Mouse (Mus musculus): ENCODE data around the gene Sparc.

The Sparc gene

DNA sequence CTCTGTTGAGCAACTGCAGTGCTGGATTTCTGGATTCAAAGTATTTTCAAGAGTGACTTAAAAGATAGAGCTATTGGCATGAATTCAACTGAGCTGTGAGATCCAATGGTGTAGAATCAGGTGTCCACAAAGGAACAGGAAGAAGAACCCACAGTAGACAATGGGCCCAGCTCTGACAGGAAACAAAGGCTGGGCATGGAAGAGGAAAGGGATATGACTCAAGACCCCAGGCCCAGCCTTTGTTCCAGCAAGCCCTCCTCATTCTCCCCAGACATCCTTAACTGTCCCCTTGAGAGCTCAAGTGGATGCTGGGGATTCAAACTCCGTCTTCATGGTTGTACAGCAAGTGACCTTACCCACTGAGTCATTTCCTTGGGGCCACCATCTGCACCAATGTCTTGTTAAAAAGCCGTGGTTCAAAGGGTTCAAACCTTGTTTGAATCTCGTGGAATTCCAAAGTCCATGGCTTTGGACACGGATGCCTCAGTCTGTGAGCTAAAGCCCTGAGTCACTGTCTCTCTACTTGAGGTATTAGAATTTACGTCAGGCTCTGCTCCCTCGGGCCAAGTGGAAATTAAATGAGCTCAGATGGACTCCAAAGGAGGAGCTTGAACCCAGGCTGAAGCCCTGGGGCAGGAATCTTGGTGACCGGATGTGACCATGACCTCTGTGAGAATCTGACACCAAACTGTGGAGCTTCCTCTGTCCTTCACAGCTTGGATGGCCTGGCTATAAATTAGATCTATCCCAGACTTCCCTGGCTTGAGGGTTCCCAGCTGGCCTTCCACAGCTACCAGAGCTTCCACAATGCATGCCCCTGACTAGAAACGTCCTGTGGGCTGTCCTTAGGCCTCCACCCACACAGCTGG lies 17.1 kb downstream of the Sparc start:
- no peak for DNase-seq (ENCODE audit: low read depth)

GRCm38 (mm10) chr11:55404659-55405457 lies 18.1 kb downstream of the Sparc start:
- no peak for DNase-seq (ENCODE audit: low read depth)

DNA sequence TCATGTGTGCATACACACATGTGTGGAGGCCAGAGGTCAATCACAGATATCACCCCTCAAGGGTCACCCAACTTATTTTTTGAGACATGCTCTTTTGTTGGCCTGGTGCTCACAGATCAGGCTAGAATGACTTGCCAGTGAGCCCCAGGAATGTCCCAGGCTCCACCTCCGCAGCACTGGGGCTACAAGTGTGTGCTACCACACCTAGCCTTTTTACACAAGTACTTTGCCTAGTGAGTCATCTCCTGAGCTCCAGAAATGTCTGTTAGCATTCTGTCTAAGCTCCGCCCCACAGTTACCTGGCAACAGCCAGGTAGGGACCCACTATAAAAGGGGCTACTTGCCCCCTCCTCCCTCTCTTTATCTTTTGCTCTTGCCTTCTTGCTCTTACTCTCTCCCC lies 22.1 kb downstream of the Sparc start:
- DNase-seq (ENCODE audit: low read depth): no peak

DNA sequence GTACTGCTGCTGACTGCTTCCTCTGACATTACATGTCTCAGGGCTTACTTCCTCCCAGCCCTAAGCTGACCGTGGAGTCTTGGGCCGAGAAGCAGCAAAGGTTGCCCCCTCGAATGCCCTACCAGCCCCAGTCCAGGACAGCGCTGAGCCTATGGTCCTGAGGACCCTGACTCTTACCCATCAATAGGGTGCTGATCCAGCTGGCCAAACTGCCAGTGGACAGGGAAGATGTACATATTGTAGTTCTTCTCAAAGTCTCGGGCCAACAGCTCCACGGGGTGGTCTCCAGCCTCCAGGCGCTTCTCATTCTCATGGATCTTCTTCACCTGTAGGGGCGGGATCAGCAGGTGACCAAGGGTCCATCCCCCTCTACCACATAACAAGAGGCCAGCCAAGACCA lies 24.6 kb downstream of the Sparc start:
- DNase-seq (ENCODE audit: low read depth): no peak

GRCm38 (mm10) chr11:55397441-55397840 lies 25.5 kb downstream of the Sparc start:
- DNase-seq (ENCODE audit: low read depth): no peak

GRCm38 (mm10) chr11:55397036-55397435 lies 25.9 kb downstream of the Sparc start:
- no peak for DNase-seq (ENCODE audit: low read depth)

- DNase-seq (ENCODE audit: low read depth): no peak
These were observed 27.8 kb downstream of the Sparc start for GRCm38 (mm10) chr11:55395073-55395642.

GRCm38 (mm10) chr11:55394592-55394991 lies 28.4 kb downstream of the Sparc start:
- no peak for DNase-seq (ENCODE audit: low read depth)

DNA sequence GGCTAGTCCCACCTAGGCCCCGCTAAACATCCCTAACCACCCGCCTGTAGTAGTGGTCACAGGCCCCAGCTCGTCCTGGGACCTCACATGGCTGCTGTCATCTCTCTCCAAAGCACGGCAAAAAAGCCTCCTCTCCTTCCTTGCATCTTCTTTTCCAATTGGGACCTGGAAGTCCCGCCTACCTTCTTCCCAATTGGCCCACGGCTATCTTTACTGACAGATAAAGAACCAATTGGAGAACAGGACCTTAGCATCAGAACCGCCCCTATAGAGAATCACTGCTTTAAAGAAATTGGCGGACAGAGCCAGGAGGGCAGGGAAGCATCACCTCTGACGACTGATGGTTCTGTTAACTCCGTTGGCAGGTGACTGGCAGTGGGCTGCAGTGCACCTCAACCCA lies 30.5 kb downstream of the Sparc start:
- no peak for DNase-seq (ENCODE audit: low read depth)

GRCm38 (mm10) chr11:55389778-55390177 lies 33.2 kb downstream of the Sparc start:
- DNase-seq (ENCODE audit: low read depth): peak; percentile 60

DNA sequence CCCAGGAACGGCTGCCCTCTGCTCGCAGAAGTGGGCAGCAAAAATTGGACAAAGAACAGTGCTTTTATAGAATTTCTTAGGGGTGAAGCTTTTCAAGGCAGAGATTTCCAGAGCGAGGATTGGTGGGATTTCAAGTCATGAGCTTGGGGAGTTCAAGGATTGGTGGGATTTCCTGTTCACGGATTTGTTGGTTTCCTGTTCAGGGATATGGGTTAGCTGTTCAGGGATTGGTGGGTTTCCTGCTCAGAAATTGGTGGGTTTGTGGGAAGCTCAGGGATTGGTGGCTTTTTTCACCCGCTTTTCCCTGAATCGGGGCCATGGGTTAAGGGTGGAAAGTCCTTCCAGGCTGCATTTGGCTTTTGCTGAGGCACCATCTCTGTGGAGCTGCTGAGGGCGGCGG lies 35.4 kb downstream of the Sparc start:
- DNase-seq (ENCODE audit: low read depth): no peak

GRCm38 (mm10) chr11:55386424-55387063 lies 36.4 kb downstream of the Sparc start:
- peak; percentile 79 for DNase-seq (ENCODE audit: low read depth)

DNA sequence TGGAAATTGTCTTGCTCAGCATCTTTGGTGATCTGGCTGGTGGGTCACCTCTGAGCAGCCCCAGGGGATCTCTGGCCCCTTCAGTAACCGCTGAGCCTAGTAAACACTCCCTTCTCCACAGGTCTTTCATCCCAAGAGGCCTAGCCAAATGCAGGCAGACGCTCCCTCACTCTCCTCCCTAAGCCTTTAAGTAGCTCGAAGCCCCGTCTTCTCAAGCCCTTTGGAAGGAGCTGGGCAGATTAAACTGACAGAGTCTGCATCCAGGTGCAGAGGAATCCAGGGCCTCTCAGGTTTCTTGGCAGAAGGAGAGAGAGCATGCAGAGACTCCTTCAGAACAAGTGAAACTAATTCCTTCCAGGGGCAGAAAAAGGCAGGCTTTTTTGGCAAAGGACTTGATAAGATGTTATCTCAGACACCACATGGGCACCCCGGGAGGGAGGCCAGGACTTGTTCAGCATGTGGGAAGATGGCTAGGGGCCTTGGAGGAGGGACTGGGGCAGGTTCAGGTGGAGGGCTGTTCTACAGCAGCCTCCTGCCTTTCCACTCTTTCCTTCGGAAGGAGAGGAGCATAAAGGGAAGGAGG lies 39.4 kb downstream of the Sparc start:
- no peak for DNase-seq (ENCODE audit: low read depth)

DNA sequence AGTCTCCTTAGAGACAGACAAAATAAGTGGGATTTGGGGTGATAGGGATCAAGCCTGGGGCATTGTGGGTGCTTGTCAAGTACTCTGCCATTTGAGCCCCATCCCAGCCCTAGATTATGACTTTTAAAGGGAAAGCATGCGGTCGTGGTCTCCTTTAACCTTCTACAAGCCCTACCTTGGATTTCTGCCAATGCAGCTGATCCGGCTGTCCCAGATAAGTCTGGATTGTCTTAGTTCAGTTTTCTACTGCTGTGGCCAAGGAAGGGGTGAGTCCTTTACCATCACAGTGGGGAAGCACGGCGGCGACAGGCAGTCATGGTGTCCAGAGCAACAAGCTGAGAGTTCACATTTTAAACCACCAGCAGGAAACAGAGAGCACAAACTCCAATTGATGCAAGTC lies 42.1 kb downstream of the Sparc start:
- DNase-seq (ENCODE audit: low read depth): no peak

DNA sequence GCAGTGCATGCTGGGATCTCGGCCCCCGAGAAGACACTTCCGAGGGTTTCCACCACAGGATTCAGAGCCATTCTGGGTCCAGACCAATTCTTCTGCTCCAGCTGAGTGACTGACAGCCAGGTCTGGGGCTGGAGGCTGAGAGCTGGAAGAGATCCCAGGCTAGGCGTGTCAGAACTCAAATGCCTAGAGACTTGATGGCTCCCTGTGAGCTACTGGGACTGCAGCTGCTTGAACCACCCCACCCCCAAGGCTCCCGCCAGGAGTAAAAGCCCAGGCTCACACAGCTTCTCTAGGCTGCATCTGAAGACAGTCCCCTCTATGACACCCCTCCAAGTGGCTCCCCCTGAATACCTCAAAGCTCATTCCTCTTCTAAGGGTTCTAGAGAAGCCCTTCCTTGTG lies 44.6 kb downstream of the Sparc start:
- no peak for DNase-seq (ENCODE audit: low read depth)

GRCm38 (mm10) chr11:55373838-55374237 lies 49.1 kb downstream of the Sparc start:
- peak; percentile 24 for DNase-seq (ENCODE audit: low read depth)

DNA sequence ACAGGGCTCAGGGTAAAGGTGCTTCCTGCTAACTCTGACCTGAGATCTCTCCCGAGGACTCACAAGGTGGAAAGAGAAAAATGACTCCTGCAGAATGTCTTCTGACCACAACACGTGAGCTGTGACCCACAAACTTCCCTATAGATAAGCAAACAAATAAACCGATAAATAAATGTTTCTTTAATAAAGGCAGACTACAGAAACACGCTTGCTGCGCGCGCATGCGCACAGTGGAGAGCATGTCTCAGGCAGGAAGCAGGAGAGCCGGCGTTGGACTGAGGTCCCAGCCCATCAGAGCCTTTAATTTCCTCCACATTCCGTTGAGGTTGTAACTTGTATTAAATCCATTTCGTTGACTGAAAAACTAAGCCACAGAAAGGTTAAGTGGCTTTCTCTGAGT lies 49.6 kb downstream of the Sparc start:
- no peak for DNase-seq (ENCODE audit: low read depth)

DNA sequence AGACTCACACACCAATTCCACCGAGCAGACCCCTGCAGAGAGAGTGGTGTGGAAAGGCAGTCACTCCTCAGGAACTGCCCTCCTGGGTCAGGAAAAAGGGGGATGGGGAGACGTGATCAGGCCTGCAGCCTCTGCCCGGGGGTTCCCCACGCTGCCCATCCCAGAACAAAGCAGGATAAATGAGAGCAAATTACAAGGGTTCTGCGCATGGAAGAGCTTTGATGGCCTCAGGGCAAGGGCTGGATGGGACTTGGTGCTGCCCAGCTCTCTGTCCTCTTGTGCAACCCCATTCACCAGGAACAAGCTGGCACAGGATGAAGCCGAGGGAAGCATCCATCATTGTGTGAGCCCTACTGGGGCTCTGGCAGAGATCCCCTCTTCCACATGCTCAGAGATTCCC lies 51.0 kb downstream of the Sparc start:
- DNase-seq (ENCODE audit: low read depth): no peak

DNA sequence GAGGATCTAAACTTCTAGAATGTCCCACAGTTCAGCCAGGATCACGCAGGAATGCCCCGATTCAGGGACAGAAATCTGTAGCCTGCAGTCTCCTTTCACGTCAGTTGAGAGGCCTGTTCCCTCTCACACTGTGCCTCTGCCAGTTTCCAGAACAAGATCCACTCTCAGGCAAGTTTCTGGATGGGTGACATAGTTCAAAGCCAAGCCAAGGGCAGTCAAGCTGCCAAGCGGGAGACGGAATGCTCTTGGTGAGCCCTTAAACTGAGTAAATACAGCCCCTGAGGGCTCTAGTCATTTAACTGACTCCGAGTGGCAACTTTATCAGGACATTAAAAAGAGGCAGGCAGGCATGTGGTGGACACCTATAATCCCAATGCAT lies 53.9 kb downstream of the Sparc start:
- no peak for DNase-seq (ENCODE audit: low read depth)

DNA sequence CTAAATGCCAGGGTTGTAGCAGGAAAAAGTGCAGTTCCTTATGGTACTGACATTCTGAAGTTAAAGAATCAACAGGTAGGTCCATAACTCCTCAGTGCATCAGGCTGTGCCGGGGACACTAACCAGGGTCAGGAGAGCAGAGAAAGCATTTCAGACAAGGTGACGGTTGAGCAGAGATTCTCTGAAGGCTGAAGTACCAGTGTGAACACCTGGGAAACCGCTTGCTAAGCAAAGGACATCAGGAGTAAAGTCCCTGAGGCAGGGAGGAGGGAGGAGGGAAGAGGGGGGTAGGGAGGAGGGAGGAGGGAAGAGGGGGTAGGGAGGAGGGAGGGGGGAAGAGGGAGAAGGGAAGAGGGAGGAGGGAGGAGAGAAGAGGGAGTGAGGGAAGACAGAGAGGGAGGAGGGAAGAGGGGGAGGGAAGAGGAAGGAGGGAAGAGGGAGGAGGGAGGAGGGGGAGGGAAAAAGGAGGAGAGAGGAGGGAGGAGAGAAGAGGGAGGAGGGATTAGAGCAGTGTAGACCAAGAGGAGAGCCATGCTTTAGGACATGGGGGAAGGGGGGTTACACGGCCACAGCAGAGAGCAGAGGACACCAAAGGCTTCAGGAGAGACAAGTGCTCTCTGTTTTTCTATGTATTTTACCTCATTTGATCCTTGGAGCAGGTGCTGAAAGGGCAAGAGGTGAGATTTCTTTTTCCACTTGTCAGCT lies 54.4 kb downstream of the Sparc start:
- DNase-seq (ENCODE audit: low read depth): no peak

DNA sequence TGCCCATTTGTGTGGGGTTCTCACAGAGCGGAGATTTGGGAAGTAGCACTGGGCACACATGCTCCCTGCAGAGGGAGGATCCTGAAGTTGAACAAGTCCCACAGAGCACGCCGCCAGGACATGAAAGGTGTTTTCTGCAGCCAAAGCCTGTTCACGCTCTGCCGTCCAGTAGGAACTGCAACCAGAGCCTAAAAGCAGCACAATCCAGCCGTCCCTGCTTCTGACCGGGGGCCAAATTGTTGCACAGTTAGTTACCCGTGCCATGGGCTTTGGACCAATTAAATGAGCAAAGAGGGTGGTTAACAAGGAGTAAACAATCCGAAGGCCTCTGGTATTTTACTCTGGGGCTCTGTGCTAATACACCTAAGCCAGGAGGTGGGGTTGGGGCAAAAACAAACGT lies 55.2 kb downstream of the Sparc start:
- DNase-seq (ENCODE audit: low read depth): no peak

GRCm38 (mm10) chr11:55365840-55366239 lies 57.1 kb downstream of the Sparc start:
- no peak for DNase-seq (ENCODE audit: low read depth)

All from naive thymus-derived CD4-positive, alpha-beta T cell, adult 2 months (primary cell).